Mouse (Mus musculus) heart, adult 2 months (tissue): ENCODE measurements around the gene 2410004B18Rik. TPM values are rescaled to one million over a fixed set of nuclear protein-coding genes. Genes with fewer than 3 reads are reported as not detected.

Source experiments
- DNase-seq, 2 experiments: peaks; one replicate each; pipeline ENCODE4 v3.0.0; 2021
- H3K27ac ChIP-seq: fragments of 200-600 bp; 2 replicates; pipeline ENCODE4 v1.8.1; 2022
- H3K27me3 ChIP-seq: fragments of 200-500 bp; 2 replicates; pipeline ENCODE4 v1.6.1; 2012; ENCODE audit warnings: mild to moderate bottlenecking, low read length, inconsistent platforms, mixed read lengths; ENCODE audit not compliant: control insufficient read depth, insufficient read depth
- H3K36me3 ChIP-seq: fragments of 200-500 bp; 2 replicates; pipeline ENCODE4 v1.6.1; 2012; ENCODE audit warnings: low read length, inconsistent platforms; ENCODE audit not compliant: control insufficient read depth, insufficient read depth
- H3K4me1 ChIP-seq: fragments of 200-500 bp; 2 replicates; pipeline ENCODE4 v1.6.1; 2011; ENCODE audit warnings: low read length; ENCODE audit not compliant: control insufficient read depth, insufficient read depth
- H3K4me3 ChIP-seq: fragments of 200-600 bp; 2 replicates; pipeline ENCODE4 v1.8.1; 2022
- H3K79me2 ChIP-seq: fragments of 200-500 bp; replicated peaks from 2 replicates; pipeline ENCODE4 v1.6.1; 2012; ENCODE audit warnings: mild to moderate bottlenecking, inconsistent platforms, low read length, moderate library complexity, mixed read lengths; ENCODE audit not compliant: control insufficient read depth, insufficient read depth
- H3K9ac ChIP-seq: fragments of 200-500 bp; 2 replicates; pipeline ENCODE4 v1.6.1; 2012; ENCODE audit warnings: low read depth, mild to moderate bottlenecking, control low read depth, inconsistent platforms, low read length, mixed read lengths
- CTCF ChIP-seq: fragments of 200-600 bp; IDR thresholded peaks from 2 replicates; pipeline ENCODE4 v1.8.1; 2022; ENCODE audit warnings: antibody characterized with exemption, mild to moderate bottlenecking, moderate library complexity
- EP300 ChIP-seq: fragments of 200-500 bp; IDR thresholded peaks from 2 replicates; pipeline ENCODE4 v1.6.1; 2011; ENCODE audit warnings: low read depth, low read length, control low read depth; ENCODE audit not compliant: insufficient read depth
- POLR2A ChIP-seq: fragments of 200-500 bp; IDR thresholded peaks from 2 replicates; pipeline ENCODE4 v1.6.1; 2011; ENCODE audit warnings: mild to moderate bottlenecking, low read depth, low read length, control low read depth; ENCODE audit not compliant: insufficient read depth
- WGBS: fragments of 180-500 bp; shearing (Covaris S2); methylation state at CpG from one replicate; pipeline ENCODE4 v1.1.7; 2018; 5-methylcytosine and 5-hydroxymethylcytosine counted together
- intact Hi-C: fragments of 180-260 bp; cut with DNase I; formaldehyde crosslinking; loops from one replicate; pipeline ENCODE4 v1.15.1; 2025
- polyA plus RNA-seq: library from polyadenylated mRNA; depleted of rRNA; stranded (reverse); fragments of >200 nt; gene quantifications from 2 replicates; pipeline ENCODE4 v1.2.3, GENCODE M21; 2012
- total RNA-seq, 2 experiments: library from RNA; stranded (reverse); gene quantifications; 2 replicates each; pipeline ENCODE4 v1.2.3; 2021

2410004B18Rik gene
- total and polyA plus RNA-seq, 3 experiments, result 9.2 to 20.8 (median 17.9) TPM

- intact Hi-C loops, result loop anchor here (5.0 kb wide), 2 partner anchors 277 to 347 kb away; partner anchors contain the start of genes Ccn1 and Znhit6
- H3K4me3 ChIP-seq, result peak overlapping the region; percentile 85
- 3% methylated on average over 39 of the region's 39 CpGs for WGBS
These were observed 13.0 kb upstream of the 2410004B18Rik start for GRCm38 (mm10) chr3:145924649-145925337.

GRCm38 (mm10) chr3:145925506-145925905 lies 12.3 kb upstream of the 2410004B18Rik start:
- Histone ChIP-seq H3K4me3 (peak overlapping the region; percentile 85), H3K79me2 (peaks cover 5% of the 10 kb centered on the region), H3K36me3 (peaks cover 8% of the 10 kb centered on the region), H3K27me3 (no peaks in the 10 kb centered on the region), H3K4me1 (peaks cover 12% of the 10 kb centered on the region), H3K9ac (no peak overlapping the region), H3K27ac (peak overlapping the region; percentile 96)
- DNase-seq, result no peak
- TF ChIP-seq POLR2A (no peak), EP300 (no peak), CTCF (no peak)
- WGBS, result 31% methylated on average over 5 of the region's 5 CpGs
- intact Hi-C loops, result no loop called here

More at GRCm38 (mm10) chr3:145924649-145925337, 13.0 kb upstream of the 2410004B18Rik start:
- H3K36me3 ChIP-seq, result peaks cover 8% of the 10 kb centered on the region
- H3K27me3 ChIP-seq, result no peaks in the 10 kb centered on the region
- peak overlapping the region; percentile 96 for H3K27ac ChIP-seq
- H3K79me2 ChIP-seq, result peaks cover 3% of the 10 kb centered on the region
- H3K9ac ChIP-seq, result peak overlapping the region; percentile 90
- H3K4me1 ChIP-seq, result peaks cover 12% of the 10 kb centered on the region
- DNase-seq, result peak; percentile 68 to 69
- TF ChIP-seq CTCF (no peak), EP300 (no peak), POLR2A (no peak)

GRCm38 (mm10) chr3:145929525-145930400 lies 8.1 kb upstream of the 2410004B18Rik start:
- Histone ChIP-seq H3K4me1 (peaks cover 4% of the 10 kb centered on the region), H3K36me3 (peaks cover 8% of the 10 kb centered on the region), H3K79me2 (peaks cover 3% of the 10 kb centered on the region), H3K27me3 (no peaks in the 10 kb centered on the region), H3K27ac (no peak overlapping the region), H3K9ac (no peak overlapping the region), H3K4me3 (no peak overlapping the region)
- no peak for DNase-seq
- WGBS, result 69% methylated on average over 7 of the region's 7 CpGs
- TF ChIP-seq EP300, result no peak
- TF ChIP-seq CTCF, result no peak
- TF ChIP-seq POLR2A, result no peak
- intact Hi-C loops, result no loop called here

GRCm38 (mm10) chr3:145933845-145934244 lies 4.0 kb upstream of the 2410004B18Rik start:
- no peak for DNase-seq
- peaks cover under 1% of the 10 kb centered on the region; the same call in 1 of the 2 replicates for H3K4me1 ChIP-seq
- TF ChIP-seq EP300 (no peak), POLR2A (no peak), CTCF (no peak)
- H3K79me2 ChIP-seq, result peaks cover 5% of the 10 kb centered on the region
- H3K9ac ChIP-seq, result no peak overlapping the region
- 70% methylated on average over 9 of the region's 9 CpGs for WGBS
- no peak overlapping the region for H3K4me3 ChIP-seq
- intact Hi-C loops, result no loop called here
- H3K27ac ChIP-seq, result no peak overlapping the region
- no peaks in the 10 kb centered on the region for H3K27me3 ChIP-seq
- no peaks in the 10 kb centered on the region; the same call in 1 of the 2 replicates for H3K36me3 ChIP-seq

GRCm38 (mm10) chr3:145938405-145939349 lies 863 bp downstream of the 2410004B18Rik start:
- Histone ChIP-seq H3K4me1 (peaks cover 8% of the 10 kb centered on the region), H3K79me2 (peaks cover 5% of the 10 kb centered on the region), H3K27me3 (no peaks in the 10 kb centered on the region), H3K4me3 (peak overlapping the region; percentile 88), H3K27ac (peak overlapping the region; percentile 84), H3K36me3 (peaks cover 16% of the 10 kb centered on the region), H3K9ac (peak overlapping the region; percentile 98)
- WGBS, result 14% methylated on average over 49 of the region's 50 CpGs
- no peak for TF ChIP-seq CTCF
- no peak for TF ChIP-seq EP300
- no peak for TF ChIP-seq POLR2A
- intact Hi-C loops, result no loop called here
- peak in 1 of 2 experiments; percentile 32 for DNase-seq
